Mouse (Mus musculus): ENCODE results near the gene Tnrc6b.
"Not testable (repeated sequence)": the region's sequence is repeated elsewhere in the genome, so short reads cannot be mapped to it uniquely, and the experiment has no call there.

Gene Tnrc6b

GRCm38 (mm10) chr15:80735708-80736107 is 24.6 kb downstream of the Tnrc6b start:
- not testable (repeated sequence) for DNase-seq (ENCODE audit: extremely low spot score, low spot score)

GRCm38 (mm10) chr15:80736553-80736952 is 25.4 kb downstream of the Tnrc6b start:
- DNase-seq (ENCODE audit: extremely low spot score, low spot score) = no peak

DNA sequence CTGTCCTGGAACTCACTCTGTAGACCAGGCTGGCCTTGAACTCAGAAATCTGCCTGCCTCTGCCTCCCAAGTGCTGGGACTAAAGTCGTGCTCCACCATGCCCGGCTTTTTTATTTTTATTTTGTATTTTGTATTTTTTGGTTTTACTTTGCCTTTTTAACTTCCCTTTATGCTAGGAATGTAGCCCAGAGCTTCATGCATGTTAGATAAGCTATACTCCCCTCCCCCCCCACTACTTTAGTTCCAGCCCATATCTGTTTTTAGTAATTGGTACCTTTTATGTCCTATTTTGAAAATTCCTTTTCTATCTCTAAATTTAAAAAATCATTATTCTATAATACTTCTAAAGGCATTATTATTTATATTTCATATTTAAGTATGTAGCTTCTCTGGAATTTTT is 27.1 kb downstream of the Tnrc6b start:
- DNase-seq (ENCODE audit: extremely low spot score, low spot score) = no peak

DNA sequence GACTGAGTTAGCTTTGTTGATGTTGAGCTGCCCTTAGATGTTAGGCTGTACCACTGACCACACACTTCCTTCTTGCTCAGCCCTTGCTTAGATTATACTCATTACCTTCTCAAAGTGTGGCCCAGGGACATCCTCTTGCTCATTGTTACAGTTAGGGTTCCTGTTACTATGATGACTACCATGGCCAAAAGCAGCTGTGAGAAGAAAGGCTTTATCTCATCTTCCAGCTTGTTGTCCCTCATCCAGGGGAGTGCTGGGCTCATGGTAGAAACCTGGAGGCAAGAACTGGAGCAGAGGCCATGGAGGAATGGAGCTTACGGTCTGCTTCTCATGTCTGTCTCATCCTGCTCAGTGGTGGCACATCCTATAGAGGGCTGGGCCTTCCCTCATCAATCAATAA is 28.9 kb downstream of the Tnrc6b start:
- DNase-seq (ENCODE audit: extremely low spot score, low spot score) = no peak

DNA sequence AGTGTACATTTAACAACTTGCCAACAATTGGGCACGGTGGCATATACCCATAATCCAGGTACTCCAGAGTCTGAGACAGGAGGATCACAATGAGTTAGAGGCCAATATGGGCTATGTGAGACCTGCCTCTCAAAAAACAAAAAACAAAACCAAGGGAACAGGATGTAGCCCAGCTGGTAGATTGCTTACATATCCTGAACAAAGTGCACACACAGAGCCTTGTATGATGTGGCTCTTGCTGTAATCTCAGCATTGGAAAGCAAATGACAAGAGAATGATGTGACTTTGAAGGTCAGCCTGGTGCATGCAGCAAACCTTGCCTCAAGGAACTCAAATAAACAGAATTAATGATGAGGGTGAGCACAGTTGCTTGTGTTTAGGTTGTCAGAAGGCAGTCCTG is 30.7 kb downstream of the Tnrc6b start:
- no peak for DNase-seq (ENCODE audit: extremely low spot score, low spot score)

DNA sequence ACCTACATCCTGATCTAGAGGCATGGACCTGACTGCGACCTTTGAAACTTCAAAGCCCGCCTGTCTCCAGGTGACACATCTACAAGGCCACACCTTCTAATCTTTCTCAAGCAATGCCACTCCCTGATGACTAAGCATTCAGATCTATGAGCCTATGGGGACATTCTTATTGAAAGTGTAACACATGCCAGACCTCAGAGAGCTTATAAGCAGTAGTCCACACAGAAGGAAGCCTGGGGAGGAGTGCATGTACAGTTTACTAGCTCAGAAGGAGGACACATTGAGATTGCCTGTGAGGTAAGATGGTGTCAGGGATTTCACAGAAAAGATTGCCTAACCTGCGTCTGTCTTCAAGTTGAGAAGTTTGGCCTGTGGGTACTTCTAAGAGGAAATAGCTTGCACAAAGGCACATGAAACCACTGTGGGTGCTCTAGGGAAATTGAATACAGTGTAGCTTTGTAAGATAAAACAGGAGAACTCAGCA is 31.9 kb downstream of the Tnrc6b start:
- no peak for DNase-seq (ENCODE audit: extremely low spot score, low spot score)

DNA sequence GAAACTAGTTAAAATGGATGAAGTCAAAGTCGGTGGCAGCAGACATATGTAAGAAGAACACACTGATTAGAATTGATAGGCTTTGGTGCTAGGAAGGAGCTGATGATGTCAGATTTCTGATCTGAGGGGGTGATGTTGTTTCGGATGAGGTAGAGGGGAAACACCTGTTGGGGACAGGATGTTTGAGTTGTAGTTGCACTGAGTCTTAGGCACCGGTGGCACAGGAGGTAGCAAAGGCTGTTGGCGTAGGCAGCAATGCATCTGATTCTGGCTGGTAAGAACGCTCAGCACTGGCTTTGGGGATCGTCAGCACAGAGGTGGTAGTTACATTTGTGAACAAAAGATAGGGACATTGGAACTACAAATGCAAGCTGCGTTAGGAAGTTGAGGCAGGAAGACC is 32.5 kb downstream of the Tnrc6b start:
- DNase-seq (ENCODE audit: extremely low spot score, low spot score) = no peak

GRCm38 (mm10) chr15:80744667-80745422 is 33.7 kb downstream of the Tnrc6b start:
- no peak for DNase-seq (ENCODE audit: extremely low spot score, low spot score)

- no peak for DNase-seq (ENCODE audit: extremely low spot score, low spot score)
Observed at GRCm38 (mm10) chr15:80748979-80749378, 37.9 kb downstream of the Tnrc6b start.

DNA sequence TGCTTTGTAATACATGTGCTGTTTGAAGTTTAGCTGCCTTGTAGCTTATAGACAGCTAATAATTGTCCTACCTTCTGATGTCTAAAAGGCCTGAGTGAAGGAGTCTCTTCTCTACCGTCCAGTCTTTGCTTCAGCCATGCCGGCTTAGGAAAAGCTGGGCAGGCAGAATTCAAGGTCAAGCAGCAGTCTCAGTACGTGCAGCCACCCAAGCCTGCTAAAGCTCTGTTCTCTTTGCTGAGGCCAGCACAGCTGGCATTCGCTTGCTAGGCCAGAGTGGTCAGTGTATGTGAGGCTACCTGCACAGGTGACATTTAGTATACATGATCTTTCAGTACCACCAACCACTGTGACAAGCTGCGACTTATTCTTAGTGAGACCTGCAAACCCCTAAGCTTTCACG is 42.2 kb downstream of the Tnrc6b start:
- no peak for DNase-seq (ENCODE audit: extremely low spot score, low spot score)

- DNase-seq (ENCODE audit: extremely low spot score, low spot score) = no peak
Observed at GRCm38 (mm10) chr15:80754103-80754502, 43.0 kb downstream of the Tnrc6b start.

- no peak for DNase-seq (ENCODE audit: extremely low spot score, low spot score)
Observed at GRCm38 (mm10) chr15:80759451-80759850, 48.3 kb downstream of the Tnrc6b start.

DNA sequence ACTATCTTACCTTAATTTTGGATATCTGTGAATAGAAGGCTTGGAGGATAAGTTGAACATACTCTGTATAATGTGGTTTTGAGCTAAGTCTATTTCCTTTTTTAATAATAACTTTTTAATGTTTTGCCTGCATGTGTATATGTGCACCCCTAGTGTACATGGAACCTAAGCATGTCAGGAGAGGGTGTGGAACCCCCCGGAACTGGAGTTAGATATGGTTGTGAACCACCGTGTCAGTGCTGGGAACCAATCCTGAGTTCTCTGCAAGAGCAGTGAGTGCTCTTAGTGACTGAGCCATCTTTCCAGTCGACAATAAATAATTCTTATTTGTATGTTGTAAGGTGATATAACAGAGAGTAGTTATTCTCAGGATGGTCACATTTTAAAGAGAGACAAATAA is 49.4 kb downstream of the Tnrc6b start:
- DNase-seq (ENCODE audit: extremely low spot score, low spot score) = no peak

DNA sequence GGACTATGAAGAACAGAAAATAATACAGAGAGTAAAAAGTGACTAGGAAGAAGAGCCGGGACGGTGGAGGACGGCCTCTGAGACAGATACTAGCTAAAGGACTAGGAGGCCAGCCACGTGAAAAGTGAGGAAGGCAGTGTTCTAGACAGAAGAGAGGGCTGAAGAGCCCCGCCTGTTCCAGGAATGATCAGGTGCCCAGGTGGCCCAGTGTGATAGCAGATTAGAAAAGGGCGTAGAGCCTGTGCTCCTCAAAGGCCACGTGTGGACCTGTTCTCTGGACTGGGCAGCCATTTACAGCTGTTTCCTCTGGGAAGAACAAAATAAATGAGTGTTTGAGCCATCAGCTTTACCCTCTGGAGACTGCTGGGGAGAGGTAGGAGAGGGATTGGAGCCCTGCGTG is 49.8 kb downstream of the Tnrc6b start:
- no peak for DNase-seq (ENCODE audit: extremely low spot score, low spot score)

DNA sequence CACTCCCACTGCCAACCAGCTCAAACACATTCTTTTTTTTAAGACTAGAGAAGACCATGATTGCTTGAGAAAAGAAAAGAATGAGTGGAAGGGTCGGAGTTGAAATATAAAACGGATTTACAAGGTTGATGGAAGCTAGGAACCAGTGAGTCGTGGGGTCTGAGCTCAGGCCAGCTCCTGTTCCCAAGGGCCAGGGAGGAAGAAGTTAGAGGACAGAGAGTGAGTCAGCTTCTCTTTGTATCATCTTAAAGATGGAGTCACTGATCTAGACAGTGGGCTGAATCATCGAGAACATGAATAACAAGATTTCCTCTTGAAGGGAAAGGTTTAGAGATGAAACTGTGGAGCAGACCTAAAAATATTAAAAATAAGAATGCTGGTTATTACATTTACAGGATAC is 51.5 kb downstream of the Tnrc6b start:
- no peak for DNase-seq (ENCODE audit: extremely low spot score, low spot score)

DNA sequence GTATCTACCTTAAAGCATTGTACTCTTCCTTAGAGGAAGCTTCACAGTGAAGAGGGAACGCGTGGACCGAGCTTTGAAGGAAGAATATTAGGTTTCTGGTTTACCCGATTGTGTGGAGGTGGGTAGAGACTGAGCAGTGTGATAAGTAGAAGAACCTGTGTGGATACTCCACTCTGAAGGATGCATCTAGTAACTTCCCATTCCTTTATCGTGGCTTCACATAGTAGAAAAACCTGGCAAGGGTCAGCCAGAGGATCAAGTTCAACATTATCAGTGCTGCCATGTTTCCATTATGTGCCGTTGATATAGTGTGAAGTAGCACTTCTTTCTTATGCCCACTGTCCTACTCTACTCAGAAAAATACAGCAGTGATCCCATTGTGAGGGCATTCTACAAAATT is 53.6 kb downstream of the Tnrc6b start:
- DNase-seq (ENCODE audit: extremely low spot score, low spot score) = no peak

DNA sequence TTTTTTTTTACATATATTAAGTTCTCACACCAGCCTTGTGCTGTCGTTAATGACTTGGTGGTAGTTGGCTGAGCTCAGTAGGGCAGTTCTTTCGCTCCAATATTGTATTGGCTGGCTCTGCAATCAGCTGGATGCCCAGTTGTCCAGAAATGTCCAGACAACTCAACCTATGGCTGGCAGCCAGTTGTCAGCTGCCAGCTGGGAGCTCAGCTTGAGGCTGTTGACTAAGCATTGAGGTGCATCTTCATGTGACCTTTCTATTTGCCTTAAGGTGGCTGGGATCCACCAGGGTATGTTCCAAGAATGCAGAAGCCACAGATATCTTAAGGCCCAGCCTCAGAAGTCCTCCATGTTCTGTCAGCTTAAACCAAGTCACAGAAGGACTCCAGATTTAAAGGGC is 54.3 kb downstream of the Tnrc6b start:
- no peak for DNase-seq (ENCODE audit: extremely low spot score, low spot score)

GRCm38 (mm10) chr15:80768216-80768615 is 57.1 kb downstream of the Tnrc6b start:
- DNase-seq (ENCODE audit: extremely low spot score, low spot score) = no peak

DNA sequence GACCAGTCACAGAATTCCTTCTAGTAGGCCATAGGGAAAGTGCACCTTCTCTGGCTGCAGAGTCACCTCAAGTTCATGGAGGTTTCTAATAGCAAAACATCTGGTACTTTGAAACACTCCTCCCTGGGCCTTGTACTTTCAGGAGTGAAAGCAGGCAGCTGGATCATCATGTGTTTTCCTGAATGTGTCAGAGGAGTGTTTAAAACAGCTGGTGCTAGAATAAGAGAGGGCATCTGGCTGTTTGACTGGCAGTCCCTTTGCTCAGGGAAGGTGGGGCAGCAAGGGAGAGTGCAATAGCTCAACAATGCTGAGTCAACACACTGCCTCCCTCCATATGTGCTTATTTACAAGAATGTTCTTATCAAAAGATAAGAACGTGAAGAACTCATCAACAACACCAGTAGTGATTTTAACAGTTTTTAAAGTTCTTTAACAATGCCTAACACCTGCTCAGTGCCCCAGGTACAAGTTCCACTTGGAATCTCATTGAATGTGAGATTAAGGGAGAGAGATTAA is 60.9 kb downstream of the Tnrc6b start:
- no peak for DNase-seq (ENCODE audit: extremely low spot score, low spot score)

- DNase-seq (ENCODE audit: extremely low spot score, low spot score) = no peak
Observed at GRCm38 (mm10) chr15:80774666-80775065, 63.6 kb downstream of the Tnrc6b start.

DNA sequence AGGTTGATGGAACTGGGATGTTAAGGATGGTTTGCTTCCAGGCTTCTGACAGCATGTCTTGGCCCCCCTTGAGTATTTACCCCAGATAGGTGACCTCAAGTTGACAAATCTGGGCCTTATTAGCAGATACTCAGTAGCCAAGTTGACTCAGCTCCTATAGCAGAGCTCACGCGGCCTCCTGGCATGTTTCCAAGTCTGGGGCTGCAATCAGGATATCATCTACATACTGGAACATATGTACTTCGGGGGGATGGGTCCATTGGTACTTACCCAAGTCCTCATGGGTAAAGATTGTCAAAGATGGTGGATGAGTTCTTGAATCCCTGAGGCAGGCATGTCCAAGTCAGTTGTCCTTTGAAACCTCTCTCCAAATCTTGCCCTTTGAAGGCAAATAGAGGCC is 67.9 kb downstream of the Tnrc6b start:
- no peak for DNase-seq (ENCODE audit: extremely low spot score, low spot score)

DNA sequence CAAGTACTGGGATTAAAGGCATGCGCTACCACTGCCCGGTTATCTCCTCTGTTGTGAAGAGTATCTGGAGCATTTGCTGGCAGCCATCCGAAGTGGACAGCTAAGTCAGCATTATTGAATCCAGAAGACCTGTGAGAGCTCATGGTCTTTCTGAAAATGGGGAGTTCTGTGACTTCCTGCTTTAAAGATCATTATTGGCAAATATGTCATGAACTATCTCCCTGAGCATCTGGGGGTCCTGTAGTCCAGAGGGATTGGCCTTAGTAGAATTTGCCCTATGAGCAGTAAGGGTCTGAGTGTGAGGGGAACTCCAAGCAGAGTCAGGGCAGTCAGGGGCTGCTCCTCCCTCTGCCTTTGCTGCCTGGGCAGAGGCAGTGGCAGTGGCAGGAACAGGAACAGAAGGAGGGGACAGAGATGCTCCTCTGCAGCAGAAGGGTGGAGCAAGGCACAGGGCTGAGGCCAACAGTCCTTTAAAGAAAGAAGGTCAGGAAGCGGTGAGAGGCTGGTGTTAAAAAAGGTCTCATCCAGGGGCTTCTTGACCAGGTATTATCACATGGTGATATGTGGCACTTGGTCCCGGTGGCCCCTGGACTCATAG is 69.1 kb downstream of the Tnrc6b start:
- DNase-seq (ENCODE audit: extremely low spot score, low spot score) = no peak
